Mouse (Mus musculus): ENCODE data around the gene Gm28308.

DNA sequence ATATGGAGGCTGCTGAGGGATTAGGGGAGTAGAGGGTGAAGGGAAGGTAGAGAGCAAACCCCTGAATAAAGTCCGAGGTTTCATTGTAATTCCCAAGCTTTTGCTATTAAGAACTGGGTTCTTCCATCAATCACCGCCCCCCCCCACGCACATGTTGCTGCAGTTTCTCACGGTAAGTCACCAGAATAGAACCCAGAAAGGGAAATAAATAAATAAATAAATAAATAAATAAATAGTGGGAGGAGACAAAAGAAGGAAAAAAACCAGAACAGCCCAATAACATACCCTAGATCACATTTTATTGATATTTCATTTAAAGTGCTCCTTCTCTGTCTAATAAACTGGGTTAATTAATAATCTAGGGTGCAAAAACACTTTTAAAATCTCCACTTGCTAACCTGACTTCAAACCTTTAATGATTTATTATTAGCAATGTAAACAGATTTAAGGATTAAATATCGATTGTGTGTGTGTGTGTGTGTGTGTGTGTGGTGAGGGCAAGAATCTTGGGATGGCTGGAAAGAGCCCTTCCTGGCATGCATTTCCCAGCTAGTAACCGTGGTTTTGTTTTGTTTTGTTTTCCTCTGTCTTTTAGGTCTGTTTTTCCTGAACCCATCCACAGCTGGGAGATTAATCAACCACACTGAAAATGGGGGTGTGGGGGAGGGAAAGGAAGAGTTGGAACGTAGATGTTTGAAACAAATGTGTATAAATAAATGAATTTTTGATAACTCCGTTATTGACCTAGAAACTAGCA, 51.6 kb downstream of the Gm28308 start:
- TF ChIP-seq CTCF (IDR thresholded peaks at IDR 0.05; ENCODE audit: borderline replicate concordance, insufficient read depth, low read depth, low read length) (no peak), POLR2A (IDR thresholded peaks at IDR 0.05; ENCODE audit: borderline replicate concordance, insufficient read depth, low read length) (no peak)

All from cerebellum, adult 2 months (tissue).